Mouse (Mus musculus) erythroblast, embryonic 14.5 days (primary cell): Measurements from ENCODE around the gene Nmral1.

Source experiments
- GATA1 ChIP-seq: IDR thresholded peaks from 2 replicates; pipeline ENCODE4 v1.6.1; 2012; ENCODE audit warnings: low read length, inconsistent platforms, mixed read lengths
- TAL1 ChIP-seq: IDR thresholded peaks from 3 replicates; pipeline ENCODE4 v1.6.1; 2012; ENCODE audit warnings: low read length, inconsistent platforms, mixed read lengths

GRCm38 (mm10) chr16:4674091-4674490 lies 45.1 kb downstream of the Nmral1 start:
- TF ChIP-seq GATA1 = no peak
- no peak for TF ChIP-seq TAL1
